Comparison of ENCODE assay signal across 11 mouse cellular contexts in genomic region chr7:118975837-118976236, GRCm38 (mm10). TPM values are rescaled to one million over a fixed set of nuclear protein-coding genes. Genes with fewer than 3 reads are reported as not detected.
DNase-seq lines count a peak whose midpoint lies in the region; ATAC-seq lines count a peak whose summit lies in the region.
"Had no signal": no experiment of that assay in that cellular context is flagged by ENCODE, and none has a peak within 500 bp of the region (broad histone marks: within the 10 kb centered on the region; RNA-seq: fewer than 3 reads in every experiment).

No protein-coding gene starts in this region.

- no peaks in the 10 kb centered on the region for H3K36me3 ChIP-seq in heart, embryonic 11.5 days (ENCODE audit: control insufficient read depth, insufficient read depth, low read length)
- peaks cover 91% of the 10 kb centered on the region for H3K36me3 ChIP-seq in midbrain, embryonic 10.5 days
- H3K36me3 ChIP-seq in midbrain, embryonic 11.5 days (ENCODE audit: control insufficient read depth, insufficient read depth, low read length) = peaks cover 14% of the 10 kb centered on the region
- 0 out of 2 replicates have a peak, but pooled peaks cover 3% of the 10 kb centered on the region for H3K36me3 ChIP-seq in hindbrain, embryonic 14.5 days (replicated peaks; ENCODE audit: control insufficient read depth, insufficient read depth)
- H3K36me3 ChIP-seq in neural tube, embryonic 14.5 days (ENCODE audit: control insufficient read depth, insufficient read depth, low read length) = no peaks in the 10 kb centered on the region
- H3K36me3 ChIP-seq: liver, embryonic 13.5 days had no signal

- peaks cover 5% of the 10 kb centered on the region; the same call in 1 of the 2 replicates for H3K4me1 ChIP-seq in heart, embryonic 11.5 days (ENCODE audit: control insufficient read depth, insufficient read depth, low read length)
- peaks cover 66% of the 10 kb centered on the region for H3K4me1 ChIP-seq in midbrain, embryonic 10.5 days
- peaks cover 29% of the 10 kb centered on the region for H3K4me1 ChIP-seq in midbrain, embryonic 11.5 days (ENCODE audit: control insufficient read depth, insufficient read depth, low read length)
- peaks cover 34% of the 10 kb centered on the region for H3K4me1 ChIP-seq in hindbrain, embryonic 14.5 days (replicated peaks; ENCODE audit: control insufficient read depth, insufficient read depth, low read length)
- H3K4me1 ChIP-seq in neural tube, embryonic 14.5 days (ENCODE audit: control insufficient read depth, insufficient read depth, low read length) = peaks cover 13% of the 10 kb centered on the region; the same call in 1 of the 2 replicates
- H3K4me1 ChIP-seq: liver, embryonic 13.5 days had no signal

- DNase-seq in heart, adult 11 months = peak; percentile 91
- no peak for DNase-seq in midbrain, embryonic 10.5 days (ENCODE audit: low spot score)
- no peak for DNase-seq in midbrain, embryonic 11.5 days (ENCODE audit: low spot score, missing footprints)
- DNase-seq in hindbrain, embryonic 14.5 days (ENCODE audit: low spot score) = no peak
- no peak for DNase-seq in layer of hippocampus, adult 9-10 months (ENCODE audit: low spot score)
- DNase-seq in adrenal gland, postnatal 36 days = no peak
- DNase-seq: adrenal gland, postnatal 25 days; kidney, adult 11 months; liver, embryonic 13.5 days had no signal

- no peaks in the 10 kb centered on the region for H3K27me3 ChIP-seq in heart, embryonic 11.5 days (ENCODE audit: control insufficient read depth, insufficient read depth, low read length)
- H3K27me3 ChIP-seq in midbrain, embryonic 10.5 days (ENCODE audit: low read depth, poor library complexity, severe bottlenecking) = no peaks in the 10 kb centered on the region
- H3K27me3 ChIP-seq in midbrain, embryonic 11.5 days (ENCODE audit: control insufficient read depth, insufficient read depth, low read length) = no peaks in the 10 kb centered on the region
- no peaks in the 10 kb centered on the region for H3K27me3 ChIP-seq in hindbrain, embryonic 14.5 days (ENCODE audit: control insufficient read depth, insufficient read depth, low read length)
- H3K27me3 ChIP-seq in neural tube, embryonic 14.5 days (ENCODE audit: control insufficient read depth, insufficient read depth, low read length) = no peaks in the 10 kb centered on the region
- H3K27me3 ChIP-seq: liver, embryonic 13.5 days had no signal

- no peak overlapping the region for H3K4me3 ChIP-seq in heart, embryonic 11.5 days (ENCODE audit: low read depth, low read length)
- peak overlapping the region; percentile 20; the same call in 1 of the 2 replicates for H3K4me3 ChIP-seq in midbrain, embryonic 10.5 days
- H3K4me3 ChIP-seq in midbrain, embryonic 11.5 days (ENCODE audit: low read depth, low read length) = no peak overlapping the region
- H3K4me3 ChIP-seq in hindbrain, embryonic 14.5 days (replicated peaks; ENCODE audit: low read length) = peak overlapping the region; percentile 18
- H3K4me3 ChIP-seq in neural tube, embryonic 14.5 days (ENCODE audit: low read depth, low read length) = no peak overlapping the region
- H3K4me3 ChIP-seq: liver, embryonic 13.5 days had no signal

- no peak overlapping the region for H3K4me2 ChIP-seq in heart, embryonic 11.5 days
- H3K4me2 ChIP-seq in midbrain, embryonic 11.5 days = no peak overlapping the region
- H3K4me2 ChIP-seq in hindbrain, embryonic 14.5 days (replicated peaks) = peak overlapping the region; percentile 39
- no peak overlapping the region; the same call in 1 of the 2 replicates for H3K4me2 ChIP-seq in neural tube, embryonic 14.5 days (ENCODE audit: low read depth, low read length)
- H3K4me2 ChIP-seq: liver, embryonic 13.5 days had no signal

- no peaks in the 10 kb centered on the region for H3K9me3 ChIP-seq in heart, embryonic 11.5 days (replicated peaks; ENCODE audit: control insufficient read depth, low read length)
- H3K9me3 ChIP-seq in midbrain, embryonic 10.5 days (replicated peaks) = no peaks in the 10 kb centered on the region
- no peaks in the 10 kb centered on the region for H3K9me3 ChIP-seq in midbrain, embryonic 11.5 days (ENCODE audit: control insufficient read depth, low read length)
- no peaks in the 10 kb centered on the region for H3K9me3 ChIP-seq in hindbrain, embryonic 14.5 days (ENCODE audit: control insufficient read depth, low read length)
- H3K9me3 ChIP-seq in neural tube, embryonic 14.5 days (ENCODE audit: control insufficient read depth, low read length) = no peaks in the 10 kb centered on the region
- H3K9me3 ChIP-seq: liver, embryonic 13.5 days had no signal

- H3K27ac ChIP-seq in heart, embryonic 11.5 days (ENCODE audit: low read depth, low read length) = no peak overlapping the region
- H3K27ac ChIP-seq in midbrain, embryonic 10.5 days (replicated peaks) = peak overlapping the region; percentile 77
- H3K27ac ChIP-seq in midbrain, embryonic 11.5 days (ENCODE audit: low read depth, low read length) = no peak overlapping the region
- peak overlapping the region; percentile 72 for H3K27ac ChIP-seq in hindbrain, embryonic 14.5 days
- peak overlapping the region; percentile 40; the same call in 1 of the 2 replicates for H3K27ac ChIP-seq in neural tube, embryonic 14.5 days (ENCODE audit: low read depth, low read length)
- H3K27ac ChIP-seq: liver, embryonic 13.5 days had no signal

- no peak overlapping the region for H3K9ac ChIP-seq in heart, embryonic 11.5 days (ENCODE audit: low read depth, low read length)
- H3K9ac ChIP-seq in midbrain, embryonic 11.5 days (ENCODE audit: low read length) = no peak overlapping the region
- H3K9ac ChIP-seq in hindbrain, embryonic 14.5 days = no peak overlapping the region; the same call in 1 of the 2 replicates
- no peak overlapping the region for H3K9ac ChIP-seq in neural tube, embryonic 14.5 days (replicated peaks; ENCODE audit: low read depth, low read length)
- H3K9ac ChIP-seq: liver, embryonic 13.5 days had no signal

- WGBS in heart, embryonic 11.5 days (ENCODE audit: insufficient replicate concordance) = 47% methylated on average over 3 of the region's 3 CpGs
- 86% methylated on average over 3 of the region's 3 CpGs for WGBS in midbrain, embryonic 10.5 days
- WGBS in midbrain, embryonic 11.5 days = 82% methylated on average over 3 of the region's 3 CpGs
- WGBS in hindbrain, embryonic 14.5 days = 82% methylated on average over 3 of the region's 3 CpGs
- 85% methylated on average over 3 of the region's 3 CpGs for WGBS in neural tube, embryonic 14.5 days

- ATAC-seq in heart, embryonic 11.5 days (replicated peaks; ENCODE audit: insufficient number of reproducible peaks, low FRiP score, low TSS enrichment) = no peak
- ATAC-seq in midbrain, embryonic 11.5 days (ENCODE audit: low FRiP score) = no peak
- no peak for ATAC-seq in hindbrain, embryonic 14.5 days (ENCODE audit: low FRiP score)
- no peak for ATAC-seq in neural tube, embryonic 14.5 days (ENCODE audit: low read depth)

RNA-seq across cellular contexts. Expression of gene Gprc5b, which starts 19.2 kb away (rescaled TPM):
- 4.1 and 5.7 TPM in 2 replicates for polyA plus RNA-seq in heart, embryonic 11.5 days (2014; fragmentation: Nextera tagmentation; extraction: Ambion mirVana)
- polyA plus RNA-seq in midbrain, embryonic 10.5 days (2016; fragmentation: Nextera tagmentation; extraction: Ambion mirVana) = 10.1 and 13.6 TPM in 2 replicates
- polyA plus RNA-seq in midbrain, embryonic 11.5 days (2014; fragmentation: Nextera tagmentation; extraction: Ambion mirVana) = 20.0 and 20.1 TPM in 2 replicates
- polyA plus RNA-seq in hindbrain, embryonic 14.5 days (2014; fragmentation: Nextera tagmentation; extraction: Ambion mirVana) = 9.3 and 10.2 TPM in 2 replicates
- 4.9 and 9.9 TPM in 2 replicates for polyA plus RNA-seq in neural tube, embryonic 14.5 days (2014; fragmentation: Nextera tagmentation; extraction: Ambion mirVana)
- 100 to 1,000 TPM; 111 to 184 TPM for total RNA-seq in adrenal gland, postnatal 36 days (2021)

Comparison
In these comparisons a context has a peak if more than half of its experiments do, and no peak if none do; other contexts are left out.
1. H3K27ac ChIP-seq: peak in midbrain, embryonic 10.5 days (single experiment), hindbrain, embryonic 14.5 days (single experiment) and neural tube, embryonic 14.5 days (single experiment); none in heart, embryonic 11.5 days (single experiment) and midbrain, embryonic 11.5 days (single experiment).
2. H3K4me3 ChIP-seq: peak in midbrain, embryonic 10.5 days (single experiment) and hindbrain, embryonic 14.5 days (single experiment); none in heart, embryonic 11.5 days (single experiment), midbrain, embryonic 11.5 days (single experiment) and neural tube, embryonic 14.5 days (single experiment).